Mouse (Mus musculus): ENCODE measurements around the gene Samd8.
A peak's percentile ranks its signal among the peaks of the same experiment; 100 is the strongest.

Gene Samd8

GRCm38 (mm10) chr14:21825786-21826491 is 75.6 kb downstream of the Samd8 start:
- DNase-seq (ENCODE audit: low spot score) = no peak

- peak; percentile 95 for DNase-seq (ENCODE audit: low spot score)
Observed at GRCm38 (mm10) chr14:21830876-21831767, 80.8 kb downstream of the Samd8 start.

- no peak for DNase-seq (ENCODE audit: low spot score)
Observed at GRCm38 (mm10) chr14:21831830-21832403, 81.6 kb downstream of the Samd8 start.

- no peak for DNase-seq (ENCODE audit: low spot score)
Observed at GRCm38 (mm10) chr14:21838336-21839017, 88.1 kb downstream of the Samd8 start.

GRCm38 (mm10) chr14:21841819-21842592 is 91.7 kb downstream of the Samd8 start:
- DNase-seq (ENCODE audit: low spot score) = no peak

GRCm38 (mm10) chr14:21843263-21843662 is 92.9 kb downstream of the Samd8 start:
- DNase-seq (ENCODE audit: low spot score) = no peak

- no peak for DNase-seq (ENCODE audit: low spot score)
Observed at GRCm38 (mm10) chr14:21846827-21847380, 96.6 kb downstream of the Samd8 start.

GRCm38 (mm10) chr14:21847381-21848165 is 97.2 kb downstream of the Samd8 start:
- DNase-seq (ENCODE audit: low spot score) = peak; percentile 77
